Mouse (Mus musculus): Measurements from ENCODE around the gene Cbx4. TPM values are rescaled to one million over a fixed set of nuclear protein-coding genes. Genes with fewer than 3 reads are reported as not detected.

The Cbx4 gene
- total and polyA plus RNA-seq, 3 experiments = 4.7 to 12.3 (median 8.1) TPM

DNA sequence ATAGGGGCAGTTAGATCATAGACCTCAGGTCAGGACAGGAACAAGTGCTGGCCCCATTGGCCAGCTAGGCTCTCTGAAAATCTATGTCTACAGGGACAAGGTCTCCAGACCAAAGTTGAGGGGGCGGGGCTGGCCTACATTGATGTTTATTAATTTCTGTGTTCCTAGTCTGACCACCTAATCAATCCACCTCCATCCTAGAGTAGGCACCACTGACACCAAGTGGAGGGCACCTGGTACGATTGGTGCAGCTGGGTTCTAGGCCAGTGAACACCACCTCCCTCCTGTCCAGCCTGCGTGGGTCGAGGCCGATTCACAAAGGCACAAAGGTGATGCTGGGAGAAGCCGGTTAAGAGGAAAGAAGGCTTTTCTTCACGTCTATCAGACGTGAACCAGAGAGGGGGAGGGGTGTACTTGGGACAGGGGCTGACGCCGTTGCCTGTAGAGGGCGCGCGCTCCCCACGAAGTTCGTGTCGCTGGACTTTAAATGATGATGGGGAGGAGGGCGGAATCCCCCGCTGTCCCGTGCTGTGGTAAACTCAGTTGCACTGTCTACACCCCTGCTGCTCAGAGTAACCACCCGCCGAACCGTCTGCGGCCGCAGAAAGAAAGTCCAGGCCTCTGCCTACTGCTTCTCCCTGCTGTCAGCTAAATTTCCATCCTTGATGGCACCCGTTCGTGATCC is 52.0 kb downstream of the Cbx4 start:
- DNase-seq = peak; percentile 84 to 92
- no peak for TF ChIP-seq POLR2A (IDR thresholded peaks at IDR 0.05; ENCODE audit: insufficient read depth, low read depth, low read length)
- TF ChIP-seq CTCF (IDR thresholded peaks at IDR 0.05) = no peak; the same call in 1 of the 2 replicates
- peak; percentile 80; the same call in 1 of the 2 replicates for TF ChIP-seq EP300 (IDR thresholded peaks at IDR 0.05; ENCODE audit: insufficient read depth, low read depth, low read length)
- H3K36me3 ChIP-seq (ENCODE audit: control insufficient read depth, insufficient read depth, low read length) = no peaks in the 10 kb centered on the region
- H3K4me1 ChIP-seq (ENCODE audit: control insufficient read depth, insufficient read depth, low read length) = no peaks in the 10 kb centered on the region; the same call in 1 of the 2 replicates
- H3K79me2 ChIP-seq (replicated peaks; ENCODE audit: control insufficient read depth, insufficient read depth, low read length) = no peaks in the 10 kb centered on the region
- no peak overlapping the region for H3K9ac ChIP-seq (ENCODE audit: low read depth, low read length)
- 3% methylated on average over 26 of the region's 26 CpGs for WGBS
- peak overlapping the region; percentile 40 for H3K4me3 ChIP-seq
- no peak overlapping the region for H3K27ac ChIP-seq
- peaks cover 3% of the 10 kb centered on the region for H3K27me3 ChIP-seq (ENCODE audit: control insufficient read depth, insufficient read depth, low read length)
- intact Hi-C loops (cut with DNase I) = loop anchor here (1.0 kb wide), 1 partner anchor 156 kb away; no protein-coding TSS in a partner anchor

Other genes with a start within 250 kb of the Cbx4 start
- under 1 TPM; 0.16 to 0.23 TPM for gene Rbfox3, start 174.6 kb downstream of the Cbx4 start, total RNA-seq (2021)
- gene Rbfox3, start 174.6 kb downstream of the Cbx4 start, polyA plus RNA-seq (2012; rRNA removed) = not detected in 2 replicates
- gene Enpp7, start 98.0 kb downstream of the Cbx4 start, total RNA-seq (2021) = not detected
- not detected in 2 replicates for gene Enpp7, start 98.0 kb downstream of the Cbx4 start, polyA plus RNA-seq (2012; rRNA removed)
- 1 to 10 TPM; 1.7 to 2.3 TPM for gene Cbx2, start 63.3 kb downstream of the Cbx4 start, total RNA-seq (2021)
- gene Cbx2, start 63.3 kb downstream of the Cbx4 start, polyA plus RNA-seq (2012; rRNA removed) = 2.3 and 3.0 TPM in 2 replicates
- 1 to 10 TPM; 4.0 to 5.3 TPM for gene Cbx8, start 45.3 kb downstream of the Cbx4 start, total RNA-seq (2021)
- gene Cbx8, start 45.3 kb downstream of the Cbx4 start, polyA plus RNA-seq (2012; rRNA removed) = 2.0 and 2.7 TPM in 2 replicates
- gene Tbc1d16, start 142.3 kb upstream of the Cbx4 start, total RNA-seq (2021) = 10 to 100 TPM; 61.0 to 73.7 TPM
- gene Tbc1d16, start 142.3 kb upstream of the Cbx4 start, polyA plus RNA-seq (2012; rRNA removed) = 26.0 and 53.7 TPM in 2 replicates
- gene Ccdc40, start 142.4 kb upstream of the Cbx4 start, total RNA-seq (2021) = under 1 TPM in 1 of 2 experiments, not detected in 1; 0.21 TPM
- gene Ccdc40, start 142.4 kb upstream of the Cbx4 start, polyA plus RNA-seq (2012; rRNA removed) = 0.44 and 0.59 TPM in 2 replicates
- gene Gaa, start 181.7 kb upstream of the Cbx4 start, total RNA-seq (2021) = 100 to 1,000 TPM in 1 of 2 experiments, 10 to 100 TPM in 1; 89.3 to 102 TPM
- 165 and 186 TPM in 2 replicates for gene Gaa, start 181.7 kb upstream of the Cbx4 start, polyA plus RNA-seq (2012; rRNA removed)
- 10 to 100 TPM; 60.5 to 67.3 TPM for gene Eif4a3, start 213.9 kb upstream of the Cbx4 start, total RNA-seq (2021)
- 59.9 and 95.2 TPM in 2 replicates for gene Eif4a3, start 213.9 kb upstream of the Cbx4 start, polyA plus RNA-seq (2012; rRNA removed)
- under 1 TPM in 1 of 2 experiments, not detected in 1; 0.11 TPM for gene Card14, start 221.5 kb upstream of the Cbx4 start, total RNA-seq (2021)
- 0.12 and 0.33 TPM in 2 replicates for gene Card14, start 221.5 kb upstream of the Cbx4 start, polyA plus RNA-seq (2012; rRNA removed)